Mouse (Mus musculus): Measurements from ENCODE around the gene Aoc3. TPM values are rescaled to one million over a fixed set of nuclear protein-coding genes. Genes with fewer than 3 reads are reported as not detected.
"Not testable (repeated sequence)": the region's sequence is repeated elsewhere in the genome, so short reads cannot be mapped to it uniquely, and the experiment has no call there.

Gene Aoc3
- polyA plus RNA-seq, 1 experiment from 2014 or later: not detected

- no peaks in the 10 kb centered on the region for H3K9me3 ChIP-seq
- no peak for ATAC-seq
- H3K27me3 ChIP-seq: no peaks in the 10 kb centered on the region; the same call in 1 of the 2 replicates
- no peak overlapping the region for H3K4me3 ChIP-seq (replicated peaks)
- H3K27ac ChIP-seq: no peak overlapping the region
- H3K4me1 ChIP-seq (replicated peaks): peaks cover 9% of the 10 kb centered on the region
- 84% methylated on average over 3 of the region's 3 CpGs for WGBS
- no peak overlapping the region for H3K4me2 ChIP-seq (replicated peaks)
- H3K36me3 ChIP-seq: no peaks in the 10 kb centered on the region
- no peak overlapping the region for H3K9ac ChIP-seq (replicated peaks)
Measured at GRCm38 (mm10) chr11:101312150-101312549, 18.3 kb upstream of the Aoc3 start.

- H3K4me1 ChIP-seq (replicated peaks): peaks cover 19% of the 10 kb centered on the region
- peaks cover 18% of the 10 kb centered on the region for H3K36me3 ChIP-seq
- no peaks in the 10 kb centered on the region; the same call in 1 of the 2 replicates for H3K27me3 ChIP-seq
- H3K4me3 ChIP-seq (replicated peaks): no peak overlapping the region
- no peaks in the 10 kb centered on the region for H3K9me3 ChIP-seq
- 94% methylated on average over 1 of the region's 1 CpGs for WGBS
- H3K4me2 ChIP-seq (replicated peaks): no peak overlapping the region
- no peak overlapping the region for H3K9ac ChIP-seq (replicated peaks)
- no peak overlapping the region for H3K27ac ChIP-seq
- no peak for ATAC-seq
Measured at GRCm38 (mm10) chr11:101314567-101314966, 15.8 kb upstream of the Aoc3 start.

GRCm38 (mm10) chr11:101315082-101315650, 15.2 kb upstream of the Aoc3 start:
- Histone ChIP-seq H3K36me3 (peaks cover 24% of the 10 kb centered on the region), H3K27ac (peak overlapping the region; percentile 74), H3K9ac (replicated peaks) (peak overlapping the region; percentile 95), H3K4me2 (replicated peaks) (peak overlapping the region; percentile 99), H3K4me3 (replicated peaks) (peak overlapping the region; percentile 98), H3K9me3 (no peaks in the 10 kb centered on the region), H3K27me3 (no peaks in the 10 kb centered on the region; the same call in 1 of the 2 replicates), H3K4me1 (replicated peaks) (peaks cover 19% of the 10 kb centered on the region)
- no peak for ATAC-seq
- WGBS: 85% methylated on average over 8 of the region's 8 CpGs

- Histone ChIP-seq H3K4me3 (replicated peaks) (peak within 1 kb of the TSS; percentile 98), H3K27me3 (no peaks in the 10 kb centered on the region; the same call in 1 of the 2 replicates), H3K4me2 (replicated peaks) (peak within 1 kb of the TSS; percentile 99), H3K27ac (peak within 1 kb of the TSS; percentile 74), H3K36me3 (peaks cover 32% of the 10 kb centered on the region), H3K9me3 (no peaks in the 10 kb centered on the region), H3K4me1 (replicated peaks) (peaks cover 19% of the 10 kb centered on the region), H3K9ac (replicated peaks) (peak within 1 kb of the TSS; percentile 95)
- WGBS: under 1% methylated on average over 61 of the region's 62 CpGs
- ATAC-seq: peak; percentile 97
Measured at GRCm38 (mm10) chr11:101315665-101316500, 14.5 kb upstream of the Aoc3 start, which contains the start of gene Psme3. Gene Psme3, plus strand, starts transcription at chr11:101316213.

GRCm38 (mm10) chr11:101316501-101316917, 13.9 kb upstream of the Aoc3 start:
- Histone ChIP-seq H3K27ac (peak overlapping the region; percentile 74), H3K4me1 (replicated peaks) (peaks cover 19% of the 10 kb centered on the region), H3K9ac (replicated peaks) (peak overlapping the region; percentile 95), H3K36me3 (peaks cover 38% of the 10 kb centered on the region), H3K4me2 (replicated peaks) (peak overlapping the region; percentile 99), H3K4me3 (replicated peaks) (peak overlapping the region; percentile 98), H3K27me3 (no peaks in the 10 kb centered on the region; the same call in 1 of the 2 replicates), H3K9me3 (no peaks in the 10 kb centered on the region)
- ATAC-seq: peak; percentile 80
- 1% methylated on average over 17 of the region's 17 CpGs for WGBS

GRCm38 (mm10) chr11:101323609-101324008, 6.8 kb upstream of the Aoc3 start:
- H3K27ac ChIP-seq: no peak overlapping the region
- no peaks in the 10 kb centered on the region for H3K4me1 ChIP-seq (replicated peaks)
- H3K9ac ChIP-seq (replicated peaks): no peak overlapping the region
- no peak overlapping the region for H3K4me2 ChIP-seq (replicated peaks)
- H3K9me3 ChIP-seq: no peaks in the 10 kb centered on the region
- H3K27me3 ChIP-seq: no peaks in the 10 kb centered on the region
- peak; percentile 58 for ATAC-seq
- 16% methylated on average over 4 of the region's 4 CpGs for WGBS
- peaks cover 77% of the 10 kb centered on the region for H3K36me3 ChIP-seq
- H3K4me3 ChIP-seq (replicated peaks): no peak overlapping the region

GRCm38 (mm10) chr11:101324763-101325162, 5.6 kb upstream of the Aoc3 start, which contains the start of gene Aoc2:
Gene Aoc2, plus strand, starts transcription at chr11:101325063.
- Histone ChIP-seq H3K4me2 (replicated peaks) (no peak within 1 kb of the TSS), H3K9ac (replicated peaks) (no peak within 1 kb of the TSS), H3K9me3 (no peaks in the 10 kb centered on the region), H3K36me3 (peaks cover 65% of the 10 kb centered on the region), H3K4me3 (replicated peaks) (no peak within 1 kb of the TSS), H3K27me3 (no peaks in the 10 kb centered on the region), H3K27ac (no peak within 1 kb of the TSS), H3K4me1 (replicated peaks) (no peaks in the 10 kb centered on the region)
- 98% methylated on average over 5 of the region's 5 CpGs for WGBS
- ATAC-seq: no peak

GRCm38 (mm10) chr11:101325201-101325600, 5.2 kb upstream of the Aoc3 start:
- 0 out of 2 replicates have a peak, but pooled peaks have one; percentile 17 for ATAC-seq
- not testable (repeated sequence) for H3K9ac ChIP-seq (replicated peaks); H3K4me3 ChIP-seq (replicated peaks); H3K4me2 ChIP-seq (replicated peaks); H3K27ac ChIP-seq; H3K27me3 ChIP-seq; H3K4me1 ChIP-seq (replicated peaks); H3K9me3 ChIP-seq
- WGBS: 95% methylated on average over 11 of the region's 11 CpGs
- H3K36me3 ChIP-seq: peaks cover 61% of the 10 kb centered on the region

- H3K36me3 ChIP-seq: peaks cover 52% of the 10 kb centered on the region
- WGBS: 87% methylated on average over 11 of the region's 11 CpGs
- no peaks in the 10 kb centered on the region for H3K27me3 ChIP-seq
- no peak overlapping the region for H3K9ac ChIP-seq (replicated peaks)
- H3K4me2 ChIP-seq (replicated peaks): no peak overlapping the region
- H3K4me1 ChIP-seq (replicated peaks): no peaks in the 10 kb centered on the region
- no peak overlapping the region for H3K4me3 ChIP-seq (replicated peaks)
- ATAC-seq: no peak
- H3K9me3 ChIP-seq: no peaks in the 10 kb centered on the region
- H3K27ac ChIP-seq: no peak overlapping the region
Measured at GRCm38 (mm10) chr11:101326147-101326546, 4.3 kb upstream of the Aoc3 start.

- H3K9ac ChIP-seq (replicated peaks): no peak overlapping the region
- 63% methylated on average over 3 of the region's 3 CpGs for WGBS
- no peaks in the 10 kb centered on the region for H3K4me1 ChIP-seq (replicated peaks)
- no peak overlapping the region for H3K4me2 ChIP-seq (replicated peaks)
- H3K36me3 ChIP-seq: peaks cover 40% of the 10 kb centered on the region
- H3K27ac ChIP-seq: no peak overlapping the region
- H3K9me3 ChIP-seq: no peaks in the 10 kb centered on the region
- no peak for ATAC-seq
- no peaks in the 10 kb centered on the region for H3K27me3 ChIP-seq
- H3K4me3 ChIP-seq (replicated peaks): no peak overlapping the region
Measured at GRCm38 (mm10) chr11:101327311-101327710, 3.1 kb upstream of the Aoc3 start.

GRCm38 (mm10) chr11:101328941-101329635, 1.3 kb upstream of the Aoc3 start:
- Histone ChIP-seq H3K9ac (replicated peaks) (no peak overlapping the region), H3K4me3 (replicated peaks) (no peak overlapping the region), H3K36me3 (peaks cover 24% of the 10 kb centered on the region), H3K4me1 (replicated peaks) (0 out of 2 replicates have a peak, but pooled peaks cover 4% of the 10 kb centered on the region), H3K4me2 (replicated peaks) (no peak overlapping the region), H3K27ac (no peak overlapping the region), H3K9me3 (no peaks in the 10 kb centered on the region), H3K27me3 (no peaks in the 10 kb centered on the region)
- ATAC-seq: no peak
- 87% methylated on average over 6 of the region's 6 CpGs for WGBS

GRCm38 (mm10) chr11:101330961-101331360, 556 bp downstream of the Aoc3 start:
- not testable (repeated sequence) for H3K9me3 ChIP-seq; H3K27ac ChIP-seq; H3K27me3 ChIP-seq; H3K4me3 ChIP-seq (replicated peaks); H3K36me3 ChIP-seq; ATAC-seq; H3K9ac ChIP-seq (replicated peaks); H3K4me2 ChIP-seq (replicated peaks); H3K4me1 ChIP-seq (replicated peaks)
- WGBS: 85% methylated on average over 6 of the region's 6 CpGs
